Mouse (Mus musculus) ES-Bruce4 (cell line): Measurements from ENCODE around the gene Kcnj4. TPM values are rescaled to one million over a fixed set of nuclear protein-coding genes. Genes with fewer than 3 reads are reported as not detected.

Experiments
- H3K27ac ChIP-seq: 2 replicates; pipeline ENCODE4 v1.5.1; 2012; ENCODE audit warnings: low read length, inconsistent platforms; ENCODE audit not compliant: insufficient read depth
- H3K27me3 ChIP-seq: 2 replicates; pipeline ENCODE4 v1.6.1; 2012; ENCODE audit warnings: mild to moderate bottlenecking, low read length, inconsistent platforms; ENCODE audit not compliant: control insufficient read depth, poor library complexity, insufficient read depth, severe bottlenecking
- H3K36me3 ChIP-seq: 2 replicates; pipeline ENCODE4 v1.6.1; 2012; ENCODE audit warnings: inconsistent platforms, mild to moderate bottlenecking, low read length, moderate library complexity; ENCODE audit not compliant: control insufficient read depth, poor library complexity, insufficient read depth, severe bottlenecking
- H3K4me1 ChIP-seq: one replicate; pipeline ENCODE4 v1.8.1; 2011; ENCODE audit warnings: low read length; ENCODE audit not compliant: control insufficient read depth, insufficient read depth
- H3K4me3 ChIP-seq: 2 replicates; pipeline ENCODE4 v1.5.1; 2011; ENCODE audit warnings: low read depth, mild to moderate bottlenecking, low read length
- H3K9ac ChIP-seq: 2 replicates; pipeline ENCODE4 v1.6.1; 2012; ENCODE audit warnings: low read depth, mild to moderate bottlenecking, inconsistent platforms; ENCODE audit not compliant: poor library complexity, severe bottlenecking
- H3K9me3 ChIP-seq: replicated peaks from 2 replicates; pipeline ENCODE4 v1.6.1; 2012; ENCODE audit warnings: mild to moderate bottlenecking, low read length, inconsistent platforms; ENCODE audit not compliant: control insufficient read depth, poor library complexity, insufficient read depth, severe bottlenecking
- CTCF ChIP-seq: IDR thresholded peaks from one replicate; pipeline ENCODE4 v1.8.1; 2011; ENCODE audit warnings: low read depth, low read length
- EP300 ChIP-seq: IDR thresholded peaks from 2 replicates; pipeline ENCODE4 v1.6.1; 2011; ENCODE audit warnings: low read depth, low read length; ENCODE audit not compliant: insufficient read depth
- POLR2A ChIP-seq: IDR thresholded peaks from one replicate; pipeline ENCODE4 v1.8.1; 2011; ENCODE audit warnings: low read length; ENCODE audit not compliant: insufficient read depth
- polyA plus RNA-seq: library from polyadenylated mRNA; stranded (reverse); fragments of >200 nt; gene quantifications from 2 replicates; pipeline ENCODE4 v1.2.4, GENCODE M21; 2011; ENCODE audit warnings: low read depth; ENCODE audit not compliant: missing spikeins, insufficient read depth, insufficient read length

Kcnj4 gene
- polyA plus RNA-seq, 1 experiment, result 4.5 TPM

DNA sequence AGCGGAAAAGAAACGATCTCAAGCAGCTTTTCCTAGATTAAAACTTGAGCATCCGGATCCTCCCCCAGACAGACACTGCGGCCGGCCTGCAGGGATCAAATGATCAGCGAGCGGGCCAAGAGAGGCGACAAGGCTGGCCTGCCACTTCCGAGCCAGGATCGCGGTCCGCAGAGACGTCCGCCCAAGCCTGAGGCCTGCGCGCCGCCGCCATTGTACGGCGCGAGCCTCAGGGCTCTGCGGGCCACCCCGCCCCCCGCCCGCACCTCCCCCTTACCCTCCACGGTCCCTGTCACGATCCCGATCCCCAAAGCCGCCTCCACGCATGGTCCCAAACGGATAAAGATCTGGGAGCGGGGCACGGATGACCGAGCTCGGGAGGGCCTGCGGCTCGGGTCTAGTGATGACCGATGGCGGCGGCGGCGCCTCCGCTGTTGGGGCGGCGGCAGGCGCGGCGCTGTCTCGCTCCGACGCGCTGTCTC is 40.9 kb upstream of the Kcnj4 start:
- peak overlapping the region; percentile 80 for H3K4me3 ChIP-seq
- peak overlapping the region; percentile 56 for H3K27ac ChIP-seq
- no peak for TF ChIP-seq EP300
- no peak for TF ChIP-seq POLR2A
- no peak for TF ChIP-seq CTCF

DNA sequence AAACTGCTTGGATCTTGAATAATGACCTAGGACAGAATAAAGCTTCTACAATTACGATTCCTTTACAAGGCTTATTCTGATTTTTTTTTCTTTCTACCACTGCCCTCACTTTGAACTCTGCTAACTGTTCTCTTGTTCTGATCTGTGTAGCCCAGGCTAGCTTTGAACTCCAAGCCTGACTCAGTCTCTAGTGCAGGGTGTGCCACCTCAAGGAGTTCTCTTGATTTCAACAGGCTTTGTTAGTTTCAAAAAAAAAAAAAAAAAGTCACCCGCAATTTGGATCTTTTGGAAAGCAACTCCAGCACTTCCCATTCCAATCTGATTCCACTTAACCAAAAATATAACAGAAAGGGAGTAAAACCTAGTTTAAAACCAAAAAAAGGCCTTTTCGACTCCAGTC is 40.5 kb upstream of the Kcnj4 start:
- Histone ChIP-seq H3K4me1 (no peaks in the 10 kb centered on the region), H3K4me3 (peak overlapping the region; percentile 80), H3K9me3 (no peaks in the 10 kb centered on the region), H3K36me3 (peaks cover 39% of the 10 kb centered on the region), H3K27ac (peak overlapping the region; percentile 56), H3K9ac (peak overlapping the region; percentile 89), H3K27me3 (no peaks in the 10 kb centered on the region)
- no peak for TF ChIP-seq POLR2A
- TF ChIP-seq CTCF, result no peak
- TF ChIP-seq EP300, result no peak

More for the DNA sequence above, 40.9 kb upstream of the Kcnj4 start:
- Histone ChIP-seq H3K27me3 (no peaks in the 10 kb centered on the region), H3K9ac (peak overlapping the region; percentile 89), H3K36me3 (peaks cover 35% of the 10 kb centered on the region), H3K9me3 (no peaks in the 10 kb centered on the region), H3K4me1 (no peaks in the 10 kb centered on the region)

DNA sequence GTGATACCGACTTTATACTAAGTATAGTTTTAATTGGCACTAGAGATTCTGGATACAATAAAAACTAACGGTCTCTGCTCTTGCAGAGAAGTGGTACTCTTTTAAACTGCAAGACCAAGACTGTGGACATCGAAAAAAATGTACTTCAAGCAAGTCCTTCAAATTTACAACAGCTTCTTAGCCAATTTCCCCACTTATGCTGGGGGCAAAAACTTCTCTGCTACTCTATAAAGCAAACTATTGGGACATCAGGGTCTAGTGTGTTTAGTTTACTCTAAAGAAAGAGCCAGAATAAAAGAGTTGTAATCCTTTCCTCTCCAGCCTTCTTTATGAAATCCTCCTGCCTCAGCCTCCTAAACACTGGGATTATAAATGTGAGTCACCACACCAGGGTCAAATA is 38.9 kb upstream of the Kcnj4 start:
- H3K9me3 ChIP-seq, result no peaks in the 10 kb centered on the region
- no peak for TF ChIP-seq EP300
- TF ChIP-seq CTCF, result no peak
- no peak for TF ChIP-seq POLR2A
- no peak overlapping the region for H3K27ac ChIP-seq
- no peak overlapping the region for H3K4me3 ChIP-seq
- H3K36me3 ChIP-seq, result peaks cover 55% of the 10 kb centered on the region
- peak overlapping the region; percentile 37 for H3K9ac ChIP-seq
- no peaks in the 10 kb centered on the region for H3K4me1 ChIP-seq
- H3K27me3 ChIP-seq, result no peaks in the 10 kb centered on the region

GRCm38 (mm10) chr15:79533796-79534195 is 28.8 kb upstream of the Kcnj4 start:
- TF ChIP-seq EP300 (no peak), POLR2A (no peak), CTCF (no peak)
- no peak overlapping the region for H3K9ac ChIP-seq

DNA sequence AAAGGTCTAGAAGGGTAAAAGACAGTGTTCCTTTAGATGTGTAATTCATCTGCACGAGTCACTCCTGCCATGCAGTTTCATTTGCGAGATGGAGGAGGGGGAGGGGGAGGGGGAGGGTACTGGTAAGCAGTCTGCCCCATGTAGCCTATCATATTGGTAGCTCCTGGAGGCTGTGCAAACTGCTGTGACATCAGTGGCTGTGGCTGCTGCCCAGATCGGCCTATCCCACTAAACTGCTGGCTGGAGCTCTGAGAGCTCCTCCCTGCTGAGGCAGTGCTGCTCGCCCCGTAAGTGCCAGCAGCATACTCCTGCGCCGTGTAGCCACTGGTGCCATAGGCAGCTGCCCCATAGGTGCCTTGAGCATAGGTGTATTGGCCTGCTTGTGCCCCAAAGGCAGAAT is 24.9 kb upstream of the Kcnj4 start:
- Histone ChIP-seq H3K9me3 (no peaks in the 10 kb centered on the region), H3K4me1 (peaks cover 1% of the 10 kb centered on the region), H3K36me3 (peaks cover 79% of the 10 kb centered on the region), H3K27me3 (no peaks in the 10 kb centered on the region), H3K4me3 (no peak overlapping the region), H3K9ac (no peak overlapping the region), H3K27ac (no peak overlapping the region)
- TF ChIP-seq CTCF (no peak), POLR2A (no peak), EP300 (no peak)

More at GRCm38 (mm10) chr15:79533796-79534195, 28.8 kb upstream of the Kcnj4 start:
- H3K4me3 ChIP-seq, result no peak overlapping the region
- peaks cover 97% of the 10 kb centered on the region for H3K36me3 ChIP-seq
- no peaks in the 10 kb centered on the region for H3K9me3 ChIP-seq
- H3K27me3 ChIP-seq, result no peaks in the 10 kb centered on the region
- H3K27ac ChIP-seq, result no peak overlapping the region
- H3K4me1 ChIP-seq, result peaks cover 2% of the 10 kb centered on the region

- peaks cover 65% of the 10 kb centered on the region for H3K36me3 ChIP-seq
- H3K27ac ChIP-seq, result peak overlapping the region; percentile 10
- TF ChIP-seq EP300 (no peak), CTCF (no peak)
- H3K9me3 ChIP-seq, result no peaks in the 10 kb centered on the region
- H3K4me1 ChIP-seq, result peaks cover 4% of the 10 kb centered on the region
- H3K9ac ChIP-seq, result no peak overlapping the region
- H3K4me3 ChIP-seq, result no peak overlapping the region
- H3K27me3 ChIP-seq, result no peaks in the 10 kb centered on the region
Measured at GRCm38 (mm10) chr15:79527991-79528639, 23.1 kb upstream of the Kcnj4 start.
